Mouse (Mus musculus) hematopoietic multipotent progenitor cell, adult 10-12 weeks (in vitro differentiated cells): ENCODE data around the gene Olfr555. TPM values are rescaled to one million over a fixed set of nuclear protein-coding genes. Genes with fewer than 3 reads are reported as not detected.

Experiments used
- polyA plus RNA-seq: library from polyadenylated mRNA; stranded (reverse); fragments of >175 nt; gene quantifications from 2 replicates; pipeline ENCODE4 v1.2.3, GENCODE M21; 2012; ENCODE audit warnings: low replicate concordance

The Olfr555 gene
- polyA plus RNA-seq = not detected in 2 replicates

DNA sequence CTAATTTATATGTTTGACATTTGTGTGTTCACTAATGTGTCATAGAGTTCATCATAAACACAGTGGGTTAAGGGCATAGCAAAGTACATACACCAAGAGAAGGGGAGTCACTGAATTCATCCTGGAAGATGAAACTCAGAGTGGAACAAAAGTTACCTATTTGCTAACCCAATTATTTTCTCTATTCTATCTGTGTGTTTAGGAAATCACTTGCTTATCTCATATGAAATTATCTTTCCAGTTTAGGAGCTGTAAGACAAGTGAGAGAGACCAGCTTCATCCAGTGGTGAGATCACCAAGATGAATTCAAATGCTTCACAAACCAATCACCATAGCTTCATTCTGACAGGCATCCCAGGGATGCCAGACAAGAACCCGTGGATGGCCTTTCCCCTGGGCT lies at the start of gene Olfr555:
Olfr555 (plus strand) TSS at position 301 of the 400 bp plus-strand sequence.

GRCm38 (mm10) chr7:102618118-102618517 lies 40.5 kb upstream of the Olfr555 start, which contains the start of gene Olfr553:
Olfr553 (minus strand) TSS chr7:102618218.

DNA sequence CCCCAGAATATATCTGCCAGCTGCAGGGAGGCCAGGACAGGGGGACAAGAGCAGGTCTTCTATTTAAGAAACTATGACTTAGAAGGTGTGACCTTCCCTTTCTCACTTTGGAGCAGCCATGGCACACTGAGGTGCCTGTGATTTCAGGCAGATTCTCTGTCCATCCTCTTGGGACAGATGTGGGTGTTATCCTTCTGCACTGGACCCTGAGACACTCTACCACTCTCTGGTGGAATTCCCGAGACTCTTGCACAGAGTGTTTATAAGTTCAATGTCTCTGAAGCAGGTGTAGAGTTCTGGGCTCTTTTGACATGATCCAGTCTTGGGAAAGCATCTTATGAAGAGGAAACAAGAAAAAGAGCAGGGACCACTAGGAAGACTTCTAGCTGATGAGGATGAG lies 20.5 kb upstream of the Olfr555 start, which contains the start of gene Olfr554:
Olfr554 (plus strand) TSS at position 301 of the 400 bp plus-strand sequence.

GRCm38 (mm10) chr7:102664599-102664998 lies 6.0 kb downstream of the Olfr555 start, which contains the start of gene Olfr556:
Olfr556 (plus strand) TSS chr7:102664899.

DNA sequence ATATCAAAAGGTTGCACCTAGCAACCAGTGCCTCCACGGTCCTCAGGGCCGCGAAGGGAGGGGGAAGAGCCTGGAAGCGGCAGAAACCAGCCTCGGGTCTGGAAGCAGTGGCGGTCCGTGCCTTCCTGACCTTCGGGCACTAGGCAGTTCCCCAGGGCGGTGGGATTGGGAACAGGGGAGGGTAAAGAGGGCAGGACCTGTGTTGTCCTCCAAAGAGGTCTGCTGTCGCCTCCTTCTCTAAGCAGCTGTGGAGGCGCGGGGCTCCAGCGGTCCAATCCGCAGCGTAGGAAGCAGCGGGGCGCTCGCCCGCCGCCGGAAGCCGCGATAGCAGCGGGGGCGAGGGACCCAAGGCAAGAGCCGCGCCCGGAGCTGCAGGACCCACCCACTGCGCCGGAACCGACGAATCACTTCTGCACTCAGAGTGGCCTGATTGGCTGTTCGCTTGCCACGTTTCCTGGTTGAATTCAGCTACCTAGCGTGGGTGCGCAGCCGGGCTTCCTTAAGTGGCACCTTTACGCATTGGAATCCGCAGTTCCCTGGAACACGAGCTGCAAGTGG lies 28.4 kb downstream of the Olfr555 start, which contains the start of gene Trim68:
Trim68 (minus strand) TSS at position 384 of the 558 bp plus-strand sequence.

GRCm38 (mm10) chr7:102695358-102696125 lies 36.9 kb downstream of the Olfr555 start, which contains the start of gene Olfr557:
Olfr557 (plus strand) TSS chr7:102695910.

DNA sequence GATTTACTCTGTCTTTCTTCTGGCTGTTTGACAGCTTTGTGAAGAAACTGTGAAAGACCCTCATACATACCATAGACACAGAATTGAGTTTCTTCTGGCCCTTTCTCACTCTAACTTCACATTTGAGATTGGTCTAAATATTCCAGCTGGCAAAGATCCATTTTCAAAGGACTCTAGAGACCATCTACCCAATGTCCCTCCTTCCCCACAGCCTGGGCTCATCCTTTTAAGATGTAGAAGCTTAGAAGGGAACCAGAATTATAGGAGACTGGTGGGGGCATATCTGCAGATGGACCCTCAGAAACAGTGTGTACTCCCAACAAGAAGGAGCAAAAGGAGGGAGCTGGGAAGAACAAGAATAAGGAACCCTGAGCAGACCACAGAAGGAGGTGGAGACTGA lies 43.3 kb downstream of the Olfr555 start, which contains the start of gene Olfr558:
Olfr558 (plus strand) TSS at position 301 of the 400 bp plus-strand sequence.

Other genes with a start within 250 kb of the Olfr555 start
- 5.3 and 39.2 TPM in 2 replicates for gene Rrm1, start 217.1 kb upstream of the Olfr555 start, polyA plus RNA-seq
- gene Olfr543, start 177.1 kb upstream of the Olfr555 start, polyA plus RNA-seq = not detected in 2 replicates
- gene Olfr544, start 170.5 kb upstream of the Olfr555 start, polyA plus RNA-seq = not detected in 2 replicates
- gene Olfr545, start 159.2 kb upstream of the Olfr555 start, polyA plus RNA-seq = not detected in 2 replicates
- not detected in 2 replicates for gene Olfr547, start 124.1 kb upstream of the Olfr555 start, polyA plus RNA-seq
- not detected in 2 replicates for gene Olfr548-ps1, start 117.9 kb upstream of the Olfr555 start, polyA plus RNA-seq
- not detected in 2 replicates for gene Olfr549, start 109.0 kb upstream of the Olfr555 start, polyA plus RNA-seq
- gene Trim21, start 93.3 kb upstream of the Olfr555 start, polyA plus RNA-seq = 11.8 and 24.5 TPM in 2 replicates
- not detected in 2 replicates for gene Olfr550, start 87.4 kb upstream of the Olfr555 start, polyA plus RNA-seq
- gene Olfr551, start 66.9 kb upstream of the Olfr555 start, polyA plus RNA-seq = not detected in 2 replicates
- gene Olfr552, start 61.1 kb upstream of the Olfr555 start, polyA plus RNA-seq = not detected in 2 replicates
- gene Olfr553, start 40.6 kb upstream of the Olfr555 start, polyA plus RNA-seq = not detected in 2 replicates
- not detected in 2 replicates for gene Olfr554, start 20.4 kb upstream of the Olfr555 start, polyA plus RNA-seq
- not detected in 2 replicates for gene Olfr556, start 6.1 kb downstream of the Olfr555 start, polyA plus RNA-seq
- 5.2 and 5.8 TPM in 2 replicates for gene Trim68, start 28.5 kb downstream of the Olfr555 start, polyA plus RNA-seq
- gene Olfr557, start 37.1 kb downstream of the Olfr555 start, polyA plus RNA-seq = not detected in 2 replicates
- gene Olfr558, start 43.4 kb downstream of the Olfr555 start, polyA plus RNA-seq = not detected in 2 replicates
- not detected in 2 replicates for gene Olfr33, start 60.2 kb downstream of the Olfr555 start, polyA plus RNA-seq
- gene Olfr559, start 68.7 kb downstream of the Olfr555 start, polyA plus RNA-seq = not detected in 2 replicates
- gene Olfr560, start 100.5 kb downstream of the Olfr555 start, polyA plus RNA-seq = not detected in 2 replicates
- not detected in 2 replicates for gene Olfr78, start 100.6 kb downstream of the Olfr555 start, polyA plus RNA-seq
- not detected in 2 replicates for gene Olfr561, start 112.4 kb downstream of the Olfr555 start, polyA plus RNA-seq
- gene Olfr564, start 144.7 kb downstream of the Olfr555 start, polyA plus RNA-seq = not detected in 2 replicates
- gene Olfr566, start 199.9 kb downstream of the Olfr555 start, polyA plus RNA-seq = not detected in 2 replicates
- gene Olfr568, start 218.3 kb downstream of the Olfr555 start, polyA plus RNA-seq = not detected in 2 replicates
- not detected in 2 replicates for gene Olfr569, start 232.1 kb downstream of the Olfr555 start, polyA plus RNA-seq
- not detected in 2 replicates for gene Olfr570, start 235.8 kb downstream of the Olfr555 start, polyA plus RNA-seq